Mouse (Mus musculus): ENCODE data around the gene Edem3. TPM values are rescaled to one million over a fixed set of nuclear protein-coding genes. Genes with fewer than 3 reads are reported as not detected.
A peak's percentile ranks its signal among the peaks of the same experiment; 100 is the strongest.
"Not testable (repeated sequence)": the region's sequence is repeated elsewhere in the genome, so short reads cannot be mapped to it uniquely, and the experiment has no call there.

The Edem3 gene
- total RNA-seq, 2 experiments from 2014 or later = 17.8 to 21.3 TPM

DNA sequence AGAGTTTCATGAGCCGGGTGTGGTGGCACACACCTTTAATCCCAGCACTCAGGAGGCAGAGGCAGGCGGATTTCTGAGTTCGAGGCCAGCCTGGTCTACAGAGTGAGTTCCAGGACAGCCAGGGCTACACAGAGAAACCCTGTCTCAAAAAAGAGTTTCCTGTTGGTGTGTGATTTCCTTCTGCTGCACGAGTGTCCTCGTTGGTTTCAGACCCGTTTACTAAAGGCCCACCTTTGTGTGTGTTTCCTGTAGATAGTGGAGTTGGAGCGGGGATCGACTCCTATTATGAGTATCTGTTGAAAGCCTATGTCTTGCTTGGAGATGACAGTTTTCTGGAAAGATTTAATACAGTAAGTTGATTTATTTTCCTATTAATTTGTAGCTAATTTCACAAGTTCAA, 36.9 kb downstream of the Edem3 start:
- DNase-seq; intact Hi-C loops (cut with DNase I): not testable (repeated sequence)

GRCm38 (mm10) chr1:151802795-151803194, 47.6 kb downstream of the Edem3 start:
- intact Hi-C loops (cut with DNase I) = not testable (repeated sequence)

GRCm38 (mm10) chr1:151807286-151807685, 52.1 kb downstream of the Edem3 start:
- intact Hi-C loops (cut with DNase I) = no loop called here
- no peak for DNase-seq

More at GRCm38 (mm10) chr1:151802795-151803194, 47.6 kb downstream of the Edem3 start:
- DNase-seq = not testable (repeated sequence)

GRCm38 (mm10) chr1:151810628-151811421, 55.7 kb downstream of the Edem3 start:
- intact Hi-C loops (cut with DNase I) = no loop called here
- DNase-seq = no peak

- intact Hi-C loops (cut with DNase I) = no loop called here
- DNase-seq = no peak
Measured at GRCm38 (mm10) chr1:151811456-151811855, 56.3 kb downstream of the Edem3 start.

- intact Hi-C loops (cut with DNase I) = no loop called here
- DNase-seq = no peak
Measured at GRCm38 (mm10) chr1:151812004-151812712, 57.0 kb downstream of the Edem3 start.

DNA sequence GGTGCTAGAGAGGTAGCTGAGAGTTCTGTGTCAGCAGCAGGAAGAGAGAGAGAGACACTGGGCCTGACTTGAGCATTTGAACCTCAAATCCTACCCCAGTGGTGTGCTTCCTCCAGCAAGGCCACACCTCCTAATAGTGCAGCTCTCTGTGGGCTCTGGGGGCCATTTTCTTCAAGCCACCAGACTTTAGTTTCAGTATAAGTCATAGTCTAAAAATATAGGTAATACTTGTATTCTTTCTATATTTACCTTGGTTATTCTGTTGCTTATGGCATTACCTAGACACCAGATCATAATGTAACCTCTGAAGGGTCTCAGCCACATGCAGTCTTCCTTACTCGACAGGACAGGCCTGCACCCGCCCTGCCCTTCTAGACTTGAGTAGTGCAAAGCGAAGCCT, 60.9 kb downstream of the Edem3 start:
- intact Hi-C loops (cut with DNase I) = no loop called here
- DNase-seq = no peak

DNA sequence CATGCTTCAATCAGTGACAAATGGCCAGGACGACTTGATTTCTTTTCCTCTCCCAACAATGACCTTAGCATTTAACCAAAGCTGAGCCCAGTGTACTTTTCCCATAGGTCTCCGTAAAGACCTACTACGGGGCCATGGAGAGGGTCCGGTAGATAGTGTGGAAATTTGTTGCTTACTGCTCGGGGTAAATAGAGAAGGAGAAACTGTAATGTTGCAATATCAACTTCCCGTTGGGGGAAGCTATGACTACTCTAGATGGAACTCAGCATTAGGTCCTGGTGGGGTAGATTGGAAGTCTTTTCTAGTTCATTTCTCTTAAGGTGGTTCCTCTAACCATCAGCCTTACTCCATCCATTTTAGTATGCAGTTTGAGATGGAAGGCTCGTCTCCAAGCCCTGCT, 64.0 kb downstream of the Edem3 start:
- intact Hi-C loops (cut with DNase I) = loop anchor here (2.0 kb wide), 1 partner anchor 550 kb away; no protein-coding TSS in a partner anchor
- DNase-seq = no peak

GRCm38 (mm10) chr1:151820457-151820856, 65.3 kb downstream of the Edem3 start:
- intact Hi-C loops (cut with DNase I) = no loop called here
- peak in 1 of 2 experiments; percentile 57 for DNase-seq

- no peak for DNase-seq
- intact Hi-C loops (cut with DNase I) = no loop called here
Measured at GRCm38 (mm10) chr1:151825065-151825464, 69.9 kb downstream of the Edem3 start.

DNA sequence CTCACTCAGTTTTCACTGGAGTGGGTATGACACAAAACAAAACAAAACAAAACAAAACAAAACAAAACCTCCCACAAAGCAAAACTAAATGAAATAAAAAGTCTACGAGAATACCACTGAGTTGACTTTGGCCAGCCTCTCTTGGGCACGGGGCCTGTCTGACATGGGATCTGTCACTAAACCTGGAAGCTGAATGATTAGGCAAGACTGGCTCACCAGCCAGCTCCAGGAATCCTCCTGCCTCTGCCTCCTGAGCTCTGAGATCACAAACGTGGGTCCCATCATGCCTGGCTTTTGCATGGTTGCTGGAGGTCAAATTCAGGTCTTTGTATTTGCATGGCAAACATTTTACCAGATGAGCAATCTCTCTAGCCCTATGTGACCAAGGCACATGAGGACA, 76.6 kb downstream of the Edem3 start:
- intact Hi-C loops (cut with DNase I) = no loop called here
- DNase-seq = no peak

DNA sequence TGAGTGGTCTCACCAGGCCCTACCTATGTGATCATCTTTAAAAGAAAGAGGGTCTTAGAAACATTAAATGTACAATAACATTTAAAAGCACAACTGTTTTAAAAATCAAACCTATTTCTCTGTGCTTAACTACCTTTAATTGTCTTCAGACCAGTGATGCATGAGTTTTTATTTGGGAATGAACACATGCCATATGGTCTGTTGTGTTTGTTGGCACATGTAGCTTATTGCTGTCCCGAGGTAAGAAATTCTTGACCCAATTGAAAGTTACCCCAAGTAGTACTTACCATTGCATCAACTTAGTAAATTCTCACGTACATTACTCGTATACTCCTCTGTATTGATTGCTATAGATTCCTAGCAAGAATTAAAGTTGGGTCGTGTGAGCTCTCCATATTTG, 80.1 kb downstream of the Edem3 start:
- intact Hi-C loops (cut with DNase I) = no loop called here
- no peak for DNase-seq

DNA sequence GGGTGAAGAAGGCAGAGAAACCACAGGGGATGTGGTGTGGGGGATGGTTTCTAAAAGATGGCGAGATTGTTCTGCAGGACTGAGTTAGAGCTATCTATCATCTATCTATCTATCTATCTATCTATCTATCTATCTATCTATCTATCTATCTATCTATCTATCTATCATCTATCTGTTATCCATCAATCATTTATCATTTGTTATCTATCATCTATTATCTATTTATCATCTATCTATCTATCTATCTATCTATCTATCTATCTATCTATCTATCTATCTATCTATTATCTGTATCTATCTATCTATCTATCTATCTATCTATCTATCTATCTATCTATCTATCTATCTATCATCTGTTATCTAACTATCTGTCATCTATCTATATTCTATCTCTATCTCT, 85.2 kb downstream of the Edem3 start:
- DNase-seq = not testable (repeated sequence)

DNA sequence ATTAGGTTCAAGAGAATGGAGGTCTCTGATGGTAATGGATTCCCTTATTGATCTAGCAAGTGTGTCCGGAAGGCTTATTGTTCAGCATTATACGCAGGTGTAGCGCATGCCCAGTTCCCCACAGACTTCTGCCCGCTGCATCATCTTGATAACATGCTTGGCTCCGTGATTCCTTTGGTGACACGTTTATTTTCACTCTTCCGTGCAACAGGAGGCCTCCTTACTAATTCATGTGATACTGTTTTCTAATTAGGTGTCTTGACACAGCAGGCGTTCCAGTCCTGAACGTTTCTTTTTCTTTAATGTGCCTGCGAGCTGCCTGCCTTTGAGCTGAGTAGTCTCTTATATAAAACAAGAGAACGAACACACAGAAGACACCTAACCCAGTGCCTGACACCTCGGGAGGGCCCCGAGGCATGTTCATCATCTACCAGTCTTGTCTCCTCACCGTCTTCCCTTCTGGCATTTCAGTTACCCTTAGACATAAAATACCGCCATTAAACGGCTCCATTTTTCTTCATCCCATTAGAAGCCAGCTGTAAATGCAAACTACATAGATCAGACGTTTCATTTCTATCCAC, 90.2 kb downstream of the Edem3 start:
- no peak for DNase-seq
- intact Hi-C loops (cut with DNase I) = no loop called here

More for the DNA sequence above, 85.2 kb downstream of the Edem3 start:
- intact Hi-C loops (cut with DNase I) = loop anchor here (5.0 kb wide), 1 partner anchor 452 kb away; no protein-coding TSS in a partner anchor

GRCm38 (mm10) chr1:151845926-151846782, 91.0 kb downstream of the Edem3 start:
- intact Hi-C loops (cut with DNase I) = no loop called here
- no peak for DNase-seq

- DNase-seq = no peak
- intact Hi-C loops (cut with DNase I) = no loop called here
Measured at GRCm38 (mm10) chr1:151848286-151848685, 93.1 kb downstream of the Edem3 start.

DNA sequence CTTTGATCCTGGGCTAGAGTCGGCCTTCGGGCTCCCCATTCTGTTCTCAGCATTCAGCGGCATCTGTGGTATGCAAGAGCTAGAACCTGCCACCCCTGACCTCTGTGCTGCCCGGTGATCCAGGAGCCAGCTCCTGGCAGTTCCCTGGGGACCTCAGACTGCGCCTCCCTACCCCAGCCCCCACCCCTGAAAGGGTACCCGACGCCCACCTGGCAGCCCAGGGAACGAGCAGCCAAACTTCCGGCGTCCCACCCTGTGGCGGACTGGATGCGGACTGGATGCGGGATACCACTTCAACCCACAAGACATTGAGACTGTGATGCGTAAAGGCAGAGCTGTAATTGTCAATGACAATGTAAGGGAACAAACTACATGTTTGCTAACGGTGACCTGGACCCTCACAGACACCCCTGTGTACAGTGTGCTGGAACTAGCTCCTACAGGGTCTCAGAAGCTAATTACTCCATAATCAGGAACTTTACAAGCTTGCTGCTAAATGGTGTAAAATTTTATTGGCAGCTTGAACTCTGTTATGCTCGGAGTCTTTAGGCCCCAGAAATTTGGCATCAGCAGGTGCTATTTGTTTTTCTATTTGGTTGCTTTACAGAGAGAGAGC, 94.9 kb downstream of the Edem3 start:
- intact Hi-C loops (cut with DNase I) = no loop called here

DNA sequence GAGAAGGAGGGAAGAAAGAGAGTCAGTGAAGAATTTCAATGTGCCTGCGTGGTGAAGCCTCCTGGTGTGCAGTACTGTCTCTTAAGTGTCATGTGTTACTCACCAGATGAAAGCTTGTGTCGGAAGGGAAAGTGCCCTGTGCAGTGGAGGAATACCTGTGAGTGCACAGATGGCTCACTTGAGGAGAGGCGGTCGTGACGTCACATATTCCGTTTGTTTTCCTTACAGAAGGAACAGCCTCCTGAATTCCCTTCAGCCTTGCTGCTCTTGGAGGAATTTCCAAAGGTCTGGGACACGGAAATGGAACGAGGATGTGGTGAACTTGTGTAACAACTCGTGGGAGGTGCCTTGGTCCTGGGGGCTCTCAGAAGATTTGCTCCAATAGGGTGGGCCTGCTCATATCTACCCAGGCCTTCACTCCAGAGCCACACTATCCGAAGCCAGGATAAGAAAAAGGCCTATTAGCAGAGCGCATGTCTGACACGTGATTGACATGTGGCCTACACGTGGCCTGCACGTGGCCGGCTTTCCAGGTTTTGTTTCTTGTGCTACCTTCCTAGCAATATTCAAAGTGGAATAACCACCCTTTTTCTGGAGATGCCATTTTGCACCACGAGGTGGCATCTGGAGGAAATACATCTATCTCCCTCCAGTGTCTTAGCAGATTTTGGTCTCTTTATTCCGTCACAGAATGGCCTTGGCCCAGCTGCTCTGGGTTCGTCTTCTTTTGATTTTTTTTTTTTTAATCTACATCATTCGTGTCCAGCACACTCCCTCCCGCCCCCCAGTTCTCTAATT, 96.1 kb downstream of the Edem3 start:
- intact Hi-C loops (cut with DNase I) = no loop called here
- DNase-seq = no peak

More for the DNA sequence above, 94.9 kb downstream of the Edem3 start:
- DNase-seq = no peak

DNA sequence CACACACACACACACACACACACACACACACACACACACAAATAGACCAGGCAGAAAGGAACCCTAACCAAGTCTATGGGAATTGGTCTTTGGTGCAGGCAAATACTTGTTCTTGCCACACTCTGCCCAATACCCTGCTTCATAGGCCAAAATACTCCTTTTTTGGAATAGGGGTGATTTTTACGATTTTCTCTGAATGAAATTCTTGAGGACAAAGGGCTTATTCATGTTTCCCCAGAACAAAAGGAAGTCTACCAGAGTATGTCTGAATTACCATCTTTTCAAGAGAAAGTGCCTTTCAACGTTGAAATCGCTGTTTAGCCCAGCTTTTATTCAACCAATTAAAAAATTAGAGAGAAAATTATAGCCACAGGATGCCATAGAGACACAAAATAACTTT, 96.8 kb downstream of the Edem3 start:
- intact Hi-C loops (cut with DNase I) = no loop called here

More for the DNA sequence above, 96.8 kb downstream of the Edem3 start:
- DNase-seq = no peak

All from gastrocnemius, postnatal 36 days (tissue).